Mouse (Mus musculus) testis, adult 2 months (tissue): ENCODE data around the gene Lztfl1.

Source experiments
- CTCF ChIP-seq: fragments of 200-500 bp; IDR thresholded peaks from 2 replicates; pipeline ENCODE4 v1.5.1; 2012; ENCODE audit warnings: low read depth, mild to moderate bottlenecking, inconsistent platforms, low read length, moderate library complexity; ENCODE audit not compliant: control insufficient read depth, insufficient read depth, insufficient replicate concordance
- POLR2A ChIP-seq: fragments of 200-500 bp; IDR thresholded peaks from 2 replicates; pipeline ENCODE4 v1.6.1; 2012; ENCODE audit warnings: low read depth, mild to moderate bottlenecking, inconsistent platforms, low read length, moderate library complexity; ENCODE audit not compliant: control insufficient read depth

- TF ChIP-seq CTCF (no peak), POLR2A (peak; percentile 87; the same call in 1 of the 2 replicates)
Observed at GRCm38 (mm10) chr9:123717186-123718008, at the start of gene Lztfl1.
